Mouse (Mus musculus) CH12.LX (cell line): Measurements from ENCODE around the gene Gm10037. TPM values are rescaled to one million over a fixed set of nuclear protein-coding genes. Genes with fewer than 3 reads are reported as not detected.

Experiments used
- DNase-seq: peaks from one replicate; pipeline ENCODE4 v3.0.0-alpha.2; 2013; ENCODE audit errors: extremely low read depth
- H3K27ac ChIP-seq: 2 replicates; pipeline ENCODE4 v1.5.1; 2012; ENCODE audit warnings: low read depth, mild to moderate bottlenecking, control low read depth, moderate library complexity; ENCODE audit not compliant: insufficient read depth
- H3K27me3 ChIP-seq: replicated peaks from 2 replicates; pipeline ENCODE3; 2012; ENCODE audit warnings: inconsistent platforms
- H3K36me3 ChIP-seq, 2 experiments: replicated peaks in 1 of 2; 2 replicates each; pipeline versions ENCODE3 to v1.6.1; 2012; ENCODE audit warnings: inconsistent platforms in 1 of 2, low read length in 1 of 2, mild to moderate bottlenecking in 1 of 2, mixed read lengths in 1 of 2, moderate library complexity in 1 of 2; ENCODE audit not compliant: control insufficient read depth in 1 of 2, insufficient read depth in 1 of 2
- H3K4me1 ChIP-seq, 2 experiments: 2 replicates each; pipeline ENCODE4 v1.6.1; 2012; ENCODE audit warnings: inconsistent platforms in 1 of 2, moderate library complexity in 1 of 2; ENCODE audit not compliant: insufficient read depth in 2 of 2, control insufficient read depth in 1 of 2
- H3K4me2 ChIP-seq: 2 replicates; pipeline ENCODE4 v1.6.1; 2012; ENCODE audit warnings: low read depth, mild to moderate bottlenecking, control low read depth; ENCODE audit not compliant: poor library complexity, insufficient read depth, severe bottlenecking
- H3K4me3 ChIP-seq, 3 experiments: fragments of 150-350 bp in 1 of 3; sonication (generic) in 1 of 3; replicated peaks in 1 of 3; 2 replicates each; pipeline versions ENCODE3 to v1.5.1; 2011 to 2012; ENCODE audit warnings: low read depth in 2 of 3, low read length in 2 of 3, mild to moderate bottlenecking in 2 of 3, moderate library complexity in 2 of 3, control low read depth in 1 of 3, improper control_type of control experiment in 1 of 3, inconsistent platforms in 1 of 3, mixed read lengths in 1 of 3; ENCODE audit not compliant: poor library complexity in 1 of 3
- H3K79me2 ChIP-seq: replicated peaks from 2 replicates; pipeline ENCODE4 v1.6.1; 2012; ENCODE audit warnings: mild to moderate bottlenecking, moderate library complexity; ENCODE audit not compliant: control insufficient read depth, poor library complexity, insufficient read depth, severe bottlenecking; ENCODE audit errors: extremely low read depth
- H3K9ac ChIP-seq: 2 replicates; pipeline ENCODE4 v1.6.1; 2012; ENCODE audit warnings: low read depth, mild to moderate bottlenecking, control low read depth, moderate library complexity; ENCODE audit not compliant: insufficient read depth
- H3K9me3 ChIP-seq: replicated peaks from 2 replicates; pipeline ENCODE3; 2012; ENCODE audit warnings: low read length, inconsistent platforms, mixed read lengths
- CTCF ChIP-seq, 2 experiments: IDR thresholded peaks in 1 of 2; conservative IDR thresholded peaks in 1 of 2; 2 replicates each; pipeline ENCODE4 v1.5.1; 2011 to 2012; ENCODE audit warnings: low read depth in 2 of 2, low read length in 2 of 2, improper control_type of control experiment in 1 of 2, inconsistent platforms in 1 of 2, mild to moderate bottlenecking in 1 of 2, moderate library complexity in 1 of 2
- EP300 ChIP-seq: IDR thresholded peaks from 2 replicates; pipeline ENCODE4 v1.6.1; 2011; ENCODE audit warnings: low read length, improper control_type of control experiment
- ETS1 ChIP-seq: conservative IDR thresholded peaks from 2 replicates; pipeline ENCODE4 v1.6.1; 2012; ENCODE audit warnings: low read depth, mild to moderate bottlenecking, inconsistent platforms, low read length, improper control_type of control experiment, moderate library complexity
- HCFC1 ChIP-seq: IDR thresholded peaks from 2 replicates; pipeline ENCODE4 v1.6.1; 2012; ENCODE audit warnings: low read depth, mild to moderate bottlenecking, inconsistent platforms, low read length, improper control_type of control experiment
- KAT2A ChIP-seq: IDR thresholded peaks from 2 replicates; pipeline ENCODE4 v1.6.1; 2012; ENCODE audit warnings: low read length, improper control_type of control experiment, inconsistent platforms; ENCODE audit not compliant: insufficient replicate concordance
- MXI1 ChIP-seq: IDR thresholded peaks from 2 replicates; pipeline ENCODE4 v1.6.1; 2011; ENCODE audit warnings: mild to moderate bottlenecking, low read depth, low read length, improper control_type of control experiment
- MYC ChIP-seq: IDR thresholded peaks from 2 replicates; pipeline ENCODE4 v1.6.1; 2011; ENCODE audit warnings: low read depth, mild to moderate bottlenecking, improper control_type of control experiment, low read length
- NELFE ChIP-seq: IDR thresholded peaks from 2 replicates; pipeline ENCODE4 v1.6.1; 2011; ENCODE audit warnings: low read depth, low read length, improper control_type of control experiment
- PAX5 ChIP-seq: IDR thresholded peaks from 2 replicates; pipeline ENCODE4 v1.6.1; 2012; ENCODE audit warnings: low read length, inconsistent platforms, mixed read lengths
- POLR2A ChIP-seq: IDR thresholded peaks from 2 replicates; pipeline ENCODE4 v1.6.1; 2011; ENCODE audit warnings: low read depth, mild to moderate bottlenecking, improper control_type of control experiment, low read length
- POLR2AphosphoS2 ChIP-seq: IDR thresholded peaks from 2 replicates; pipeline ENCODE4 v1.6.1; 2011; ENCODE audit warnings: low read depth, low read length, improper control_type of control experiment
- TBP ChIP-seq: conservative IDR thresholded peaks from 2 replicates; pipeline ENCODE4 v1.6.1; 2011; ENCODE audit warnings: low read depth, low read length, improper control_type of control experiment
- UBTF ChIP-seq: IDR thresholded peaks from 2 replicates; pipeline ENCODE4 v1.6.1; 2012; ENCODE audit warnings: low read depth, mild to moderate bottlenecking, inconsistent platforms, low read length, improper control_type of control experiment, moderate library complexity
- ZC3H11A ChIP-seq: IDR thresholded peaks from 2 replicates; pipeline ENCODE4 v1.6.1; 2012; ENCODE audit warnings: low read depth, mild to moderate bottlenecking, inconsistent platforms, low read length, improper control_type of control experiment
- ZKSCAN1 ChIP-seq: IDR thresholded peaks from 2 replicates; pipeline ENCODE4 v1.6.1; 2012; ENCODE audit warnings: low read depth, inconsistent platforms, low read length, improper control_type of control experiment, borderline replicate concordance
- ZMIZ1 ChIP-seq: IDR thresholded peaks from 2 replicates; pipeline ENCODE4 v1.6.1; 2012; ENCODE audit warnings: low read depth, mild to moderate bottlenecking, inconsistent platforms, low read length, improper control_type of control experiment
- dilution Hi-C: fragments of 300-500 bp; cut with MboI; formaldehyde crosslinking; loops from 2 replicates; pipeline ENCODE4 v1.14.3; 2020; ENCODE audit warnings: low sequenced_read_pairs; ENCODE audit not compliant: extremely low pct_unique_long_range_greater_than_20kb, extremely low pct_ligation_motif_present
- in situ Hi-C: fragments of 300-500 bp; cut with MboI; formaldehyde crosslinking; loops from 3 replicates; pipeline ENCODE4 v1.14.3; 2019; ENCODE audit warnings: low sequenced_read_pairs, low pct_ligation_motif_present, low pct_unique_long_range_greater_than_20kb, mixed read lengths
- polyA plus RNA-seq: library from polyadenylated mRNA; unstranded; fragments of >175 nt; gene quantifications from 2 replicates; pipeline ENCODE4 v1.2.1, GENCODE M21; 2012; ENCODE audit warnings: low read depth; ENCODE audit not compliant: insufficient read length
- total RNA-seq, 2 experiments: library from RNA; depleted of rRNA; stranded (reverse); fragments of 300-350 nt in 1 of 2; fragments of >200 nt in 1 of 2; gene quantifications; 2 replicates each; pipeline ENCODE4 v1.2.3; 2012 to 2014

Gene Gm10037
- total and polyA plus RNA-seq, 3 experiments = not detected

DNA sequence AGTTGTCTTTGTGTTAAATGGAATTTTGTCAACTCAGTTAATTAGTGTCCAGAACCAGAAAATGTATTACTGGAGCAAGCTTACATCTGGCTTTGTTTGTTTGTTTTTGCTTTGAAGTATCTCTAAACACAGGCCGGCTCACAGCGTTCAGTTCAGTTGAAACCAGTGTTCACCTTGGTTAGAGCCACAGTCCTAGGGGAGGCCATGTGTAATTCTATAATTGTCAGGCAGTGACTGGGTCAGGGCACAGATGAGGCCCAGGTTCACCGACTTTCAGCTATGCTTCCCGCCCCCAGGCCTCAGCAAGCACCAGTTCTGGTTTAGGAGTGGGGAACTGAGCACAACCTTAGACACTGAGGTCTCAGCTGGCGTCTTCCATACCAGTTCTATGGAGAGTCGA lies 22.2 kb downstream of the Gm10037 start:
- Histone ChIP-seq H3K4me3 (no peak overlapping the region), H3K4me2 (no peak overlapping the region), H3K36me3 (no peaks in the 10 kb centered on the region), H3K27me3 (peaks cover 4% of the 10 kb centered on the region), H3K4me1 (no peaks in the 10 kb centered on the region), H3K9ac (no peak overlapping the region), H3K9me3 (no peaks in the 10 kb centered on the region), H3K79me2 (no peaks in the 10 kb centered on the region), H3K27ac (no peak overlapping the region)
- no peak for DNase-seq
- dilution Hi-C loops (no loop called here), in situ Hi-C loops (no loop called here)
- TF ChIP-seq TBP = no peak
- no peak for TF ChIP-seq CTCF (conservative IDR thresholded peaks at IDR 0.05 in 1 of 2, IDR thresholded peaks at IDR 0.05 in 1 of 2; ENCODE audit: low read depth in 2 of 2, low read length in 2 of 2)
- TF ChIP-seq MYC = no peak
- no peak for TF ChIP-seq EP300
- no peak for TF ChIP-seq ZKSCAN1
- no peak for TF ChIP-seq UBTF
- no peak for TF ChIP-seq PAX5
- no peak for TF ChIP-seq MXI1
- TF ChIP-seq KAT2A = no peak
- no peak for TF ChIP-seq HCFC1
- no peak for TF ChIP-seq ZMIZ1

DNA sequence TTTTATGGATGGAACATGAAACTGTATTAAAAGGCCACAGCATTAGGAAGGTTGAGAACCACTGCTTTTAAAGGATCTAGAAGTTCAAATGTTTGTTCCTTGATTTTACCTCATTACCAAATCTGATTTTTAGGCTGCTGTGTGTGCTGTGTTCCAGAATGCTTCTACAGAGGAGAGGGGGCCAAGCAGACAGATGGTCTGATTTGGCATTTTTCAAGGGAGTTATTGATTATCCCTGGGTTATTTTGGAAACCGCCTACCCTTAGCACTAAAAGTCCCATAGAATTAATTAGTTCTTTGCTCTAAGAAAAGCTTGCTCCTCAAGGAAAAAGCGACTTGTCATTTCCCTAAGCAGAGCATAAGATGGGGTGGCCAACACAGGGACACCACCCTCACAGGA lies 23.1 kb downstream of the Gm10037 start:
- H3K79me2 ChIP-seq = no peaks in the 10 kb centered on the region
- H3K4me3 ChIP-seq = no peak overlapping the region
- in situ Hi-C loops = no loop called here
- DNase-seq = no peak
- no peak overlapping the region for H3K27ac ChIP-seq
- H3K9me3 ChIP-seq = no peaks in the 10 kb centered on the region
- TF ChIP-seq POLR2AphosphoS2 (no peak), ZC3H11A (no peak), POLR2A (no peak)
- H3K4me1 ChIP-seq = no peaks in the 10 kb centered on the region
- dilution Hi-C loops = no loop called here
- no peaks in the 10 kb centered on the region for H3K36me3 ChIP-seq
- no peak overlapping the region for H3K4me2 ChIP-seq
- H3K27me3 ChIP-seq = peaks cover 2% of the 10 kb centered on the region
- no peak overlapping the region for H3K9ac ChIP-seq

DNA sequence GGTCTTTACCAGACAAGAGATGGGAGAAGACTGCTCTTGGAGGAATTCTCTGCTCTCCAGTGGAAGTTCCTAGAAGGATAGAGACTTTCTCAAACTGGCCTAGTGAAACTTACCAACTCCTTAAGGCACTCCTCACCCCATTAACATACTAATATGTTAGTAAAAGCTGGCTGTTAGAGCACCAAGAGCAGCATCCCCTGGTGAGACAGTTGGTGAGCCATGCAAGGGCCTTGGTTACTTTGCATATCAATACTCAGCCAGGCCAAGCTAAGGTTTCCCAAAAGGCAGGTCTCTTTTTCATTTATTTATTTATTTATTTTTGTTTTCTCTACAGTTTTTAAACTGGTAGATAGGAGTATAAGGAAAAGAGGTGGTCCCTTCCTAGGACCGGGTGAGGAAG lies 26.4 kb downstream of the Gm10037 start:
- no peak overlapping the region for H3K4me2 ChIP-seq
- H3K9ac ChIP-seq = no peak overlapping the region
- DNase-seq = no peak
- H3K27me3 ChIP-seq = peaks cover 2% of the 10 kb centered on the region
- TF ChIP-seq MXI1 (no peak), UBTF (no peak), TBP (no peak), NELFE (no peak), EP300 (no peak), HCFC1 (no peak), ETS1 (no peak)
- no peaks in the 10 kb centered on the region for H3K79me2 ChIP-seq
- no peaks in the 10 kb centered on the region; a peak in 1 of 4 replicates for H3K4me1 ChIP-seq
- H3K9me3 ChIP-seq = no peaks in the 10 kb centered on the region
- no peaks in the 10 kb centered on the region for H3K36me3 ChIP-seq
- dilution Hi-C loops = no loop called here
- no peak overlapping the region for H3K27ac ChIP-seq
- in situ Hi-C loops = no loop called here
- no peak overlapping the region for H3K4me3 ChIP-seq
